Mouse (Mus musculus) stomach, postnatal 0 days (tissue): ENCODE data around the gene Gjc3. TPM values are rescaled to one million over a fixed set of nuclear protein-coding genes. Genes with fewer than 3 reads are reported as not detected.

ENCODE experiments used
- ATAC-seq: fragments of 200-750 bp; cut with Nextera tagmentation; 2 replicates; pipeline ENCODE4 v1.8.0; 2017; ENCODE audit not compliant: low FRiP score, low TSS enrichment
- DNase-seq: peaks from one replicate; pipeline ENCODE4 v3.0.0-alpha.2; 2016; ENCODE audit warnings: low spot score
- H3K27ac ChIP-seq: fragments of 300-500 bp; sonication (generic); replicated peaks from 2 replicates; pipeline ENCODE4 v1.5.1; 2014; ENCODE audit warnings: mild to moderate bottlenecking, control low read depth
- H3K27me3 ChIP-seq: fragments of 300-500 bp; sonication (generic); 2 replicates; pipeline ENCODE4 v1.6.1; 2014; ENCODE audit warnings: low read length; ENCODE audit not compliant: control insufficient read depth, insufficient read depth
- H3K36me3 ChIP-seq: fragments of 300-500 bp; sonication (generic); 2 replicates; pipeline ENCODE4 v1.6.1; 2014; ENCODE audit warnings: low read length, mixed read lengths; ENCODE audit not compliant: control insufficient read depth, insufficient read depth
- H3K4me1 ChIP-seq: fragments of 300-500 bp; sonication (generic); replicated peaks from 2 replicates; pipeline ENCODE4 v1.6.1; 2014; ENCODE audit warnings: antibody characterized with exemption; ENCODE audit not compliant: control insufficient read depth, insufficient read depth
- H3K4me2 ChIP-seq: fragments of 300-500 bp; sonication (generic); replicated peaks from 2 replicates; pipeline ENCODE4 v1.6.1; 2014; ENCODE audit warnings: low read depth, mild to moderate bottlenecking, control low read depth, moderate library complexity
- H3K4me3 ChIP-seq: fragments of 300-500 bp; sonication (generic); 2 replicates; pipeline ENCODE4 v1.5.1; 2014; ENCODE audit warnings: low read depth, low read length, control low read depth
- H3K9ac ChIP-seq: fragments of 300-500 bp; sonication (generic); 2 replicates; pipeline ENCODE4 v1.6.1; 2014; ENCODE audit warnings: mild to moderate bottlenecking, low read length, control low read depth, mixed read lengths
- H3K9me3 ChIP-seq: fragments of 300-500 bp; sonication (generic); 2 replicates; pipeline ENCODE4 v1.6.1; 2016; ENCODE audit warnings: low read length; ENCODE audit not compliant: control insufficient read depth
- CTCF ChIP-seq: IDR thresholded peaks from 2 replicates; pipeline ENCODE4 v1.5.1; 2016; ENCODE audit warnings: antibody characterized with exemption, low read depth, mild to moderate bottlenecking, moderate library complexity
- EP300 ChIP-seq: optimal IDR thresholded peaks from 2 replicates; pipeline ENCODE3; 2016; ENCODE audit warnings: antibody characterized with exemption
- WGBS: fragments of 180-500 bp; shearing (Covaris S2); extraction: QIAGEN DNeasy Blood & Tissue Kit; methylation state at CpG from one replicate; pipeline ENCODE4 v1.1.7; 2014; 5-methylcytosine and 5-hydroxymethylcytosine counted together
- polyA plus RNA-seq: library from polyadenylated mRNA; unstranded; fragments of >200 nt; fragmentation: Nextera tagmentation; extraction: Ambion mirVana; gene quantifications from 2 replicates; pipeline ENCODE4 v1.2.1, GENCODE M21; 2015

Gene Gjc3
- polyA plus RNA-seq, 1 experiment from 2014 or later = 0.92 TPM

DNA sequence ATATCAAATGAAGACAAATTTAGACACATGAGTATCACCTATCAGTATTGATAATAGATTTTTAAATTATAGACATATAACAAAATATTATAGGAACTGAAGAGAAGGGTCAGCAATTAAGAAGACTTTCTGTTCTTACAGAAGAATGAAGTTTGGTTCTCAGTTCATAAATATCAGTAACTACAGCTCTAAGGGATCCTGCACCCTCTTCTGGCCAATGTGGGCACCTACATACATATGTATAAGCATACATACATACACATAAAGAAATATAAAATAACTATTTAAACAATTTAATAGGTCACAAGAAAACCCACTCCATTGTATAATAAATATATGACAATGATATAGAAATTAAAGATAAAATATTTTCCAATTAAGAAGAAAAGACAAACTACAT, 48.4 kb downstream of the Gjc3 start:
- Histone ChIP-seq H3K9ac (no peak overlapping the region), H3K4me3 (no peak overlapping the region), H3K27me3 (no peaks in the 10 kb centered on the region), H3K9me3 (no peaks in the 10 kb centered on the region), H3K4me1 (no peaks in the 10 kb centered on the region), H3K27ac (no peak overlapping the region), H3K36me3 (no peaks in the 10 kb centered on the region), H3K4me2 (no peak overlapping the region)
- TF ChIP-seq CTCF (peak; percentile 50), EP300 (no peak)
- no peak for ATAC-seq
- no peak for DNase-seq

DNA sequence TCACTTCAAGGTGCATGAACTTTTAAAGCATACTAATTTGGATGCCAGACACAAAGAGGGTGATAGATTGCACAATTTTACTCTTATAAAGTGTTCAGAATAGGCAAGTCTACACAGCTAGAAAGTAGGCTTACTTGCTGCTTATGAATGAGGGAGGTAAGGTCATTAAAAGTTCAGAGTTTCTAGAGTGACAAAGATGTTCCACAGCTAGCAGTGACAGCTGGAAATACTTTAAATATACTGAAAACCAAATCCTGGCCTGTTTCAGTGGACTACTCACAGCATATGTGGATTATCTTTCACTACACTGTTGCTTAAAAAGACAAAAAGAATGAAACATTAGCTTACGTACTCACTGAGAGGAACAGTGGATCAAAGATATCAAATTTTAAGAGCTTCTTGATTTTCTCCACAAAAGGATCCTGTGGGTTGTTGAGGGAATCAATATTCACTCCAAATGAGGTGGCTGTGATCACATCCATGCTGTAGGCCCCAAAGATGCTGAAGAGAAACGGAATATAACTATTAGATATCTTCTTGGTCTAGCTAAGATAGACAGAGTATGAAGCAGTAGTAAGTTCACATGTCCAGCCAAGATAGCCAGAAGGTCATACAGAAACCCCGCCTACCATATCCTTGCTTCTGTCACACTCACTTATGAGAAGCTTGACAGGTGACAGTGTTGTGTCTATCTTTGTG, 53.2 kb downstream of the Gjc3 start:
- Histone ChIP-seq H3K4me1 (no peaks in the 10 kb centered on the region), H3K9ac (no peak overlapping the region), H3K9me3 (no peaks in the 10 kb centered on the region), H3K36me3 (no peaks in the 10 kb centered on the region), H3K27me3 (no peaks in the 10 kb centered on the region), H3K27ac (no peak overlapping the region), H3K4me2 (no peak overlapping the region), H3K4me3 (no peak overlapping the region)
- no peak for DNase-seq
- no peak for ATAC-seq
- TF ChIP-seq EP300 = no peak
- TF ChIP-seq CTCF = no peak
- 74% methylated on average over 3 of the region's 3 CpGs for WGBS

Other genes starting within 250 kb of the Gjc3 start
- 1.0 TPM in 2 replicates for gene Nyap1, start 221.5 kb downstream of the Gjc3 start, polyA plus RNA-seq
- 100 and 110 TPM in 2 replicates for gene Tsc22d4, start 217.4 kb downstream of the Gjc3 start, polyA plus RNA-seq
- 16.8 and 17.2 TPM in 2 replicates for gene Ppp1r35, start 184.2 kb downstream of the Gjc3 start, polyA plus RNA-seq
- gene Mepce, start 175.4 kb downstream of the Gjc3 start, polyA plus RNA-seq = 5.8 and 6.8 TPM in 2 replicates
- 2.6 and 2.7 TPM in 2 replicates for gene Zcwpw1, start 175.3 kb downstream of the Gjc3 start, polyA plus RNA-seq
- gene Pilra, start 126.8 kb downstream of the Gjc3 start, polyA plus RNA-seq = 0.64 and 1.4 TPM in 2 replicates
- 0.33 and 0.40 TPM in 2 replicates for gene Pilrb1, start 105.0 kb downstream of the Gjc3 start, polyA plus RNA-seq
- 0.49 and 0.88 TPM in 2 replicates for gene Pilrb2, start 91.3 kb downstream of the Gjc3 start, polyA plus RNA-seq
- gene Cyp3a13, start 41.5 kb downstream of the Gjc3 start, polyA plus RNA-seq = 34.5 and 34.8 TPM in 2 replicates
- gene Azgp1, start 18.4 kb upstream of the Gjc3 start, polyA plus RNA-seq = 1.1 and 1.5 TPM in 2 replicates
- gene Smok3a, start 58.2 kb upstream of the Gjc3 start, polyA plus RNA-seq = 0.10 TPM in 1 of 2 replicates, not detected in the other
- not detected in 2 replicates for gene Smok3b, start 58.3 kb upstream of the Gjc3 start, polyA plus RNA-seq
- gene Smok3c, start 90.1 kb upstream of the Gjc3 start, polyA plus RNA-seq = not detected in 2 replicates
- 5.6 and 5.8 TPM in 2 replicates for gene Zkscan1, start 122.0 kb upstream of the Gjc3 start, polyA plus RNA-seq
- 20.0 and 20.4 TPM in 2 replicates for gene Zscan21, start 153.8 kb upstream of the Gjc3 start, polyA plus RNA-seq
- 6.1 and 8.0 TPM in 2 replicates for gene Zfp113, start 192.6 kb upstream of the Gjc3 start, polyA plus RNA-seq
- 173 and 180 TPM in 2 replicates for gene Cops6, start 198.0 kb upstream of the Gjc3 start, polyA plus RNA-seq
- 9.3 and 9.9 TPM in 2 replicates for gene Ap4m1, start 208.9 kb upstream of the Gjc3 start, polyA plus RNA-seq
- gene Mcm7, start 209.3 kb upstream of the Gjc3 start, polyA plus RNA-seq = 43.6 and 45.5 TPM in 2 replicates
- gene Taf6, start 224.4 kb upstream of the Gjc3 start, polyA plus RNA-seq = 27.1 and 27.7 TPM in 2 replicates
- gene Cnpy4, start 224.4 kb upstream of the Gjc3 start, polyA plus RNA-seq = 18.6 and 20.0 TPM in 2 replicates
- 6.7 and 7.0 TPM in 2 replicates for gene Mblac1, start 231.2 kb upstream of the Gjc3 start, polyA plus RNA-seq